Mouse (Mus musculus) liver, postnatal 0 days (tissue): ENCODE measurements around the gene Fgf11.

Source experiments
- CTCF ChIP-seq: sonication (generic); IDR thresholded peaks from 2 replicates; pipeline ENCODE4 v1.5.1; 2016; ENCODE audit warnings: antibody characterized with exemption, low read depth
- EP300 ChIP-seq: IDR thresholded peaks from 2 replicates; pipeline ENCODE4 v1.6.1; 2016; ENCODE audit warnings: antibody characterized with exemption, low read depth, mild to moderate bottlenecking

- TF ChIP-seq EP300 = peak; percentile 64; the same call in 1 of the 2 replicates
- no peak for TF ChIP-seq CTCF
Measured at GRCm38 (mm10) chr11:69784793-69785272, 16.8 kb downstream of the Fgf11 start.
